Mouse (Mus musculus) embryonic fibroblast, embryonic 13.5 days (primary cell): ENCODE measurements at regions not wholly inside any gene's neighbourhood (a gene's known extent, or its start where the extent isn't known, plus 50 kb on each side); places are given as distances from the start of the nearest gene placed in this dataset.

Experiments used
- H3K27ac ChIP-seq: 2 replicates; pipeline ENCODE4 v1.5.1; 2012; ENCODE audit warnings: low read length, control low read depth, inconsistent platforms; ENCODE audit not compliant: insufficient read depth
- H3K4me1 ChIP-seq: 2 replicates; pipeline ENCODE4 v1.6.1; 2011; ENCODE audit warnings: low read length; ENCODE audit not compliant: control insufficient read depth, insufficient read depth
- H3K4me3 ChIP-seq: 2 replicates; pipeline ENCODE4 v1.5.1; 2011; ENCODE audit warnings: mild to moderate bottlenecking, control low read depth, low read length; ENCODE audit not compliant: insufficient read depth
- CTCF ChIP-seq: IDR thresholded peaks from 2 replicates; pipeline ENCODE4 v1.5.1; 2011; ENCODE audit warnings: mild to moderate bottlenecking, control low read depth, low read length, moderate library complexity, borderline replicate concordance; ENCODE audit not compliant: insufficient read depth
- POLR2A ChIP-seq: IDR thresholded peaks from 2 replicates; pipeline ENCODE4 v1.6.1; 2011; ENCODE audit warnings: low read depth, mild to moderate bottlenecking, control low read depth, low read length, moderate library complexity

DNA sequence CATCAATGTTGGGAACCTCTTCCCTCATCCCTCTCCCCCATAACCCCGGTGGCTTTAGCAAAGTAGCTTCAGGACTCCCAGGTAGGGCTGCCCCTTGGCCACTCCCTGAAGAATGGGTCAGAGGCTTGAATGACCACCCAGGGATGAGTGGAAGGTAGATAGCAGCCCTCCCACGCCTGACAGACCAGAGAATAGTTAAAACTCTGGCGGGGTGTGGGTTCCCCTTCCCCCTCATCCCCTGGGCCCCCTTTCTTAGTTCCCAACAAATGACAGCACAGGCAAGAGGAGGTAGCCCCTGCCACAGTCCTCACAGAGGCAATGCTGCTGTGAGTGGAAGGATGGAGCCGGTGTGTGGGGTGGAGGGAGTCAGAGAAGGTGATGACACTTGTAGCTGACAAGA is 186.2 kb downstream of the Xxylt1 start:
- Histone ChIP-seq H3K4me3 (no peak overlapping the region), H3K27ac (no peak overlapping the region), H3K4me1 (no peaks in the 10 kb centered on the region)
- TF ChIP-seq POLR2A (no peak), CTCF (no peak)

GRCm38 (mm10) chr16:30897371-30897770 is 183.9 kb downstream of the Xxylt1 start:
- Histone ChIP-seq H3K4me1 (no peaks in the 10 kb centered on the region), H3K4me3 (no peak overlapping the region), H3K27ac (no peak overlapping the region)
- no peak for TF ChIP-seq POLR2A
- no peak for TF ChIP-seq CTCF

GRCm38 (mm10) chr16:30900121-30900520 is 181.1 kb downstream of the Xxylt1 start:
- H3K4me1 ChIP-seq, result no peaks in the 10 kb centered on the region
- H3K4me3 ChIP-seq, result no peak overlapping the region
- no peak for TF ChIP-seq POLR2A
- no peak for TF ChIP-seq CTCF
- no peak overlapping the region for H3K27ac ChIP-seq

DNA sequence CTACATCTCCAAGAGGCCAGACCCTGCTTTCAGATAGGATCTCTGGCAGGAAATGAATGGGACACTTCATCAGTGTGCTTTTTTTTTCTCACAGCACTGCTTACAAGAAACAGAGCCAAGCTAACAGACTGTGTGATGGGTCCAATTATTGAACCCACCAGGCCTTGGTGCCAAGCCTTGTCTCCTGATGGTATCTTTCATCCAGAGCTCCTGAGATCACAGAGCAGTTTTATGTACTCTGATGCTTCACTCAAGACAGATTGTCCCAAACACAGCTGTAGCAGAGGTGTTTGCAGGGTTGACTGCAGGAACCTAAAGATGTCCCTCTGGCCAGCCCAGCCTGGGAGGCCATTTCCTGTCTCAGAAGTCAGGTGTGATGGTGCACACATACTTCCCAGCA is 179.9 kb downstream of the Xxylt1 start:
- TF ChIP-seq CTCF, result no peak
- Histone ChIP-seq H3K27ac (no peak overlapping the region), H3K4me3 (no peak overlapping the region), H3K4me1 (no peaks in the 10 kb centered on the region)
